Mouse (Mus musculus) R1 (cell line): ENCODE measurements around the gene Hs3st3b1.

Source experiments
- DNase-seq: peaks from one replicate; pipeline ENCODE4 v3.0.0-alpha.2; 2018; ENCODE audit warnings: low read depth, low spot score

The Hs3st3b1 gene

GRCm38 (mm10) chr11:63880296-63880695, 41.8 kb downstream of the Hs3st3b1 start:
- DNase-seq: no peak

- DNase-seq: no peak
These were observed 42.8 kb downstream of the Hs3st3b1 start for GRCm38 (mm10) chr11:63879261-63879660.

GRCm38 (mm10) chr11:63878616-63879015, 43.5 kb downstream of the Hs3st3b1 start:
- no peak for DNase-seq

- no peak for DNase-seq
These were observed 59.3 kb downstream of the Hs3st3b1 start for GRCm38 (mm10) chr11:63862746-63863145.

- no peak for DNase-seq
These were observed 60.1 kb downstream of the Hs3st3b1 start for GRCm38 (mm10) chr11:63861982-63862381.

- DNase-seq: no peak
These were observed 70.9 kb downstream of the Hs3st3b1 start for GRCm38 (mm10) chr11:63851041-63851730.

GRCm38 (mm10) chr11:63850261-63850660, 71.8 kb downstream of the Hs3st3b1 start:
- DNase-seq: no peak

- DNase-seq: no peak
These were observed 76.7 kb downstream of the Hs3st3b1 start for GRCm38 (mm10) chr11:63845379-63845778.

- no peak for DNase-seq
These were observed 77.4 kb downstream of the Hs3st3b1 start for GRCm38 (mm10) chr11:63844701-63845100.

GRCm38 (mm10) chr11:63837526-63837925, 84.6 kb downstream of the Hs3st3b1 start:
- DNase-seq: no peak
